26 mouse cellular contexts compared by ENCODE assay signal in the genomic region with DNA sequence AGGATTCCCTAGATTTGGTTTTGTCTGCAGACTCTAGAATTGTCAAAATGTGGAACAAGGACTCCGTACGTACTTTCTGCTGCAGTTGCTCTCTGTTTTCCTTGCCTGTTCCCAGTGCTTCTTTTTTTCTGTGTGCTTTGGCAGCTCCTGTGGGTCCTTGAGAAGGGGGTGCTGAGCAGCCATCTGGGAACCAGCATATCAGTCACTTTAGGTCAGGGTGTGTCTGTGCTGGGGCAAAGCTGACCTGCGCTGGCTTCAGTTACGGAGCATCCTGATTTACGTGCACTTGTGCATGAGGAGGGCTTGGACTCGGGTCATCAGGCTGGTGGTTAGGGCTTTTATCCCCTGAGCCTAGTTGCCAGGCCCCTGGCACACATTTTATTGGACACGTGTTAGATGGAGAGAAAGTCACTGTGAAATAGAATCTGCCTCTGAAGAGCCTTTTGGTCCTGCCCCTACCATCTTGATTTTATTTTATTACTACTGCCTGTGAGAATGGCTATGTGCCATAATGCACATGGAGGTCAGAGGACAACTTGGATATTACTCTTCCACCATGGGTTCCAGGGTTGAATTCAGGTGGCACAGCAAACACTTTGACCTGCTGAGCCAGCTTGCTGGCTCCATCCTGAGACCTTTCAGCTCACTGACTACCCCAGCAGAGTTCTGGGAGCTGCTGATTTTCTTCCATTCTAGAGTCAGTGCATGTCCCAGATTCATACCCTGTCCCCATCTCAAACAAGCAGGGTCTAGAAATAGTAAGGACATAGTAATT. TPM values are rescaled to one million over a fixed set of nuclear protein-coding genes. Genes with fewer than 3 reads are reported as not detected.
DNase-seq lines count a peak whose midpoint lies in the region; ATAC-seq and TF ChIP-seq lines count a peak whose summit lies in the region.
"Had no signal": no experiment of that assay in that cellular context is flagged by ENCODE, and none has a peak within 500 bp of the region (broad histone marks: within the 10 kb centered on the region; RNA-seq: fewer than 3 reads in every experiment).

No protein-coding gene starts in this region.

- no peak overlapping the region for H3K9ac ChIP-seq in kidney, embryonic 14.5 days (ENCODE audit: low read depth, low read length)
- H3K9ac ChIP-seq: heart, embryonic 12.5 days had no signal

- no peak for TF ChIP-seq CTCF in gastrocnemius, adult 2 months (IDR thresholded peaks at IDR 0.05)

- no peak for ATAC-seq in kidney, embryonic 14.5 days (ENCODE audit: low FRiP score, low TSS enrichment)
- ATAC-seq: hindbrain, postnatal 0 days; intestine, embryonic 16.5 days; midbrain, embryonic 16.5 days; Patski had no signal

- H3K4me2 ChIP-seq in kidney, embryonic 14.5 days (replicated peaks; ENCODE audit: low read depth, low read length), result no peak overlapping the region
- H3K4me2 ChIP-seq: heart, embryonic 12.5 days had no signal

- H3K36me3 ChIP-seq in kidney, embryonic 14.5 days (ENCODE audit: control insufficient read depth, insufficient read depth, low read length), result peaks cover 65% of the 10 kb centered on the region

- H3K27me3 ChIP-seq in kidney, embryonic 14.5 days (ENCODE audit: control insufficient read depth, insufficient read depth, low read length), result no peaks in the 10 kb centered on the region
- H3K27me3 ChIP-seq: CH12.LX; heart, embryonic 12.5 days; Patski had no signal

- intact Hi-C loops in gastrocnemius, adult 2 months (cut with DNase I), result loop anchor here (5.0 to 10.0 kb wide), 2 partner anchors 183 to 425 kb away; no protein-coding TSS in a partner anchor
- intact Hi-C loops in gastrocnemius, postnatal 14 days (cut with DNase I; ENCODE audit: low total_unique reads), result loop anchor here (5.0 to 10.0 kb wide), 2 partner anchors 173 to 435 kb away; a partner anchor contains a TSS
- intact Hi-C loops in heart, postnatal 36 days (cut with DNase I), result loop anchor here (5.0 to 10.0 kb wide), 3 partner anchors 73 to 428 kb away; no protein-coding TSS in a partner anchor

- peak overlapping the region; percentile 48 for H3K27ac ChIP-seq in gastrocnemius, adult 2 months
- no peak overlapping the region for H3K27ac ChIP-seq in kidney, embryonic 14.5 days (ENCODE audit: low read depth, low read length)
- H3K27ac ChIP-seq: forebrain, embryonic 10.5 days; hindbrain, postnatal 0 days had no signal

- peak; percentile 49 for DNase-seq in gastrocnemius, adult 2 months
- DNase-seq in gastrocnemius, postnatal 14 days, result no peak
- DNase-seq in kidney, postnatal 14 days, result peak; percentile 29
- DNase-seq in adrenal gland, postnatal 10 days, result peak; percentile 20
- peak; percentile 44 to 47 for DNase-seq in adrenal gland, postnatal 36 days
- DNase-seq in heart, postnatal 36 days, result no peak
- DNase-seq: B cell, adult 2 months; cerebellum, adult 18-20 months; heart, postnatal 10 days; layer of hippocampus, postnatal 36 days; lung, postnatal 4 days; right cerebral cortex, postnatal 14 days; thymus, postnatal 14 days had no signal

- WGBS in kidney, embryonic 14.5 days, result 61% methylated on average over 7 of the region's 7 CpGs

- no peaks in the 10 kb centered on the region for H3K9me3 ChIP-seq in kidney, embryonic 14.5 days (ENCODE audit: control insufficient read depth, low read length)
- H3K9me3 ChIP-seq: forebrain, embryonic 10.5 days; G1E; heart, embryonic 12.5 days had no signal

- no peak overlapping the region for H3K4me3 ChIP-seq in gastrocnemius, adult 2 months
- H3K4me3 ChIP-seq in kidney, embryonic 14.5 days (ENCODE audit: low read length), result no peak overlapping the region
- H3K4me3 ChIP-seq: forebrain, embryonic 10.5 days; heart, embryonic 12.5 days had no signal

- H3K4me1 ChIP-seq in kidney, embryonic 14.5 days (ENCODE audit: control insufficient read depth, insufficient read depth, low read length), result no peaks in the 10 kb centered on the region
- H3K4me1 ChIP-seq: forebrain, embryonic 10.5 days; heart, embryonic 12.5 days had no signal

RNA-seq across cellular contexts. Expression of a gene that starts 21.5 kb away (rescaled TPM):
- total RNA-seq in gastrocnemius, adult 2 months (2021), result 1 to 10 TPM; 8.8 to 9.2 TPM
- 1 to 10 TPM; 6.6 to 9.3 TPM for total RNA-seq in gastrocnemius, postnatal 14 days (2021)
- 22.0 and 31.0 TPM in 2 replicates for polyA plus RNA-seq in kidney, embryonic 14.5 days (2014; fragmentation: Nextera tagmentation; extraction: Ambion mirVana)
- 10 to 100 TPM; 11.9 to 14.2 TPM for total RNA-seq in adrenal gland, postnatal 10 days (2021)
- total RNA-seq in adrenal gland, postnatal 36 days (2021), result 10 to 100 TPM; 17.1 to 21.6 TPM
- 1 to 10 TPM; 6.8 to 7.8 TPM for total RNA-seq in heart, postnatal 36 days (2021)

RNA-seq across cellular contexts. Expression of a gene that starts 40.6 kb away (rescaled TPM):
- not detected for total RNA-seq in gastrocnemius, adult 2 months (2021)
- not detected for total RNA-seq in gastrocnemius, postnatal 14 days (2021)
- polyA plus RNA-seq in kidney, embryonic 14.5 days (2014; fragmentation: Nextera tagmentation; extraction: Ambion mirVana), result 0.53 and 1.0 TPM in 2 replicates
- total RNA-seq in adrenal gland, postnatal 10 days (2021), result 1 to 10 TPM; 1.8 to 2.5 TPM
- total RNA-seq in adrenal gland, postnatal 36 days (2021), result 1 to 10 TPM; 1.5 to 2.2 TPM
- total RNA-seq in heart, postnatal 36 days (2021), result not detected
- total RNA-seq: granulocyte monocyte progenitor cell, adult 5-6 weeks; heart, postnatal 10 days; liver, adult 2 months; megakaryocyte-erythroid progenitor cell, adult 5-6 weeks had no signal
- polyA plus RNA-seq: G1E; liver, adult 2 months; liver, embryonic 16.5 days; Patski had no signal

Comparison
In these comparisons a context has a peak if more than half of its experiments do, and no peak if none do; other contexts are left out.
1. DNase-seq: peak in gastrocnemius, adult 2 months (single experiment), kidney, postnatal 14 days (single experiment), adrenal gland, postnatal 10 days (single experiment) and adrenal gland, postnatal 36 days (2 of 2); none in gastrocnemius, postnatal 14 days (single experiment) and heart, postnatal 36 days (0 of 2).